Mouse (Mus musculus) stomach, embryonic 14.5 days (tissue): ENCODE data around the gene Zfp36. TPM values are rescaled to one million over a fixed set of nuclear protein-coding genes. Genes with fewer than 3 reads are reported as not detected.

ENCODE experiments used
- ATAC-seq: fragments of 200-750 bp; cut with Nextera tagmentation; 2 replicates; pipeline ENCODE4 v1.8.0; 2017; ENCODE audit warnings: low read depth, moderate TSS enrichment; ENCODE audit not compliant: insufficient number of reproducible peaks, insufficient read depth, low FRiP score
- H3K27ac ChIP-seq: fragments of 300-500 bp; sonication (generic); 2 replicates; pipeline ENCODE4 v1.5.1; 2014; ENCODE audit warnings: mild to moderate bottlenecking, low read length, moderate library complexity, mixed read lengths
- H3K27me3 ChIP-seq: fragments of 300-500 bp; sonication (generic); 2 replicates; pipeline ENCODE4 v1.6.1; 2014; ENCODE audit warnings: low read length, control low read depth, mixed read lengths; ENCODE audit not compliant: control insufficient read depth, insufficient read depth
- H3K36me3 ChIP-seq: fragments of 300-500 bp; sonication (generic); 2 replicates; pipeline ENCODE4 v1.6.1; 2014; ENCODE audit warnings: mild to moderate bottlenecking, control low read depth, low read length, moderate library complexity, mixed read lengths; ENCODE audit not compliant: control insufficient read depth, insufficient read depth
- H3K4me1 ChIP-seq: fragments of 300-500 bp; sonication (generic); 2 replicates; pipeline ENCODE4 v1.6.1; 2014; ENCODE audit warnings: low read length, control low read depth, mixed read lengths; ENCODE audit not compliant: control insufficient read depth, insufficient read depth
- H3K4me2 ChIP-seq: fragments of 300-500 bp; sonication (generic); replicated peaks from 2 replicates; pipeline ENCODE4 v1.6.1; 2014; ENCODE audit warnings: low read depth, low read length, control low read depth
- H3K4me3 ChIP-seq: fragments of 300-500 bp; sonication (generic); 2 replicates; pipeline ENCODE4 v1.5.1; 2014; ENCODE audit warnings: low read depth, low read length, control low read depth
- H3K9ac ChIP-seq: fragments of 300-500 bp; sonication (generic); replicated peaks from 2 replicates; pipeline ENCODE4 v1.6.1; 2014; ENCODE audit warnings: low read depth, mild to moderate bottlenecking, control low read depth, low read length, moderate library complexity, mixed read lengths
- H3K9me3 ChIP-seq: fragments of 300-500 bp; sonication (generic); 2 replicates; pipeline ENCODE4 v1.6.1; 2016; ENCODE audit warnings: low read depth, low read length, control low read depth; ENCODE audit not compliant: control insufficient read depth
- WGBS: fragments of 180-500 bp; shearing (Covaris S2); extraction: QIAGEN DNeasy Blood & Tissue Kit; methylation state at CpG from one replicate; pipeline ENCODE4 v1.1.7; 2014; 5-methylcytosine and 5-hydroxymethylcytosine counted together
- polyA plus RNA-seq: library from polyadenylated mRNA; unstranded; fragments of >200 nt; fragmentation: Nextera tagmentation; extraction: Ambion mirVana; gene quantifications from 2 replicates; pipeline ENCODE4 v1.2.1, GENCODE M21; 2014

Gene Zfp36
- 15.5 and 17.6 TPM in 2 replicates for polyA plus RNA-seq

- peaks cover 41% of the 10 kb centered on the region for H3K4me1 ChIP-seq
- WGBS: 41% methylated on average over 17 of the region's 17 CpGs
Observed at GRCm38 (mm10) chr7:28380237-28381016, at the start of gene Zfp36. Gene Zfp36 (minus strand): TSS chr7:28380253.

GRCm38 (mm10) chr7:28427738-28428137, 47.7 kb upstream of the Zfp36 start:
- ATAC-seq: no peak
- Histone ChIP-seq H3K4me3 (no peak overlapping the region), H3K4me2 (no peak overlapping the region), H3K36me3 (peaks cover 20% of the 10 kb centered on the region), H3K4me1 (no peaks in the 10 kb centered on the region), H3K27me3 (no peaks in the 10 kb centered on the region), H3K9ac (no peak overlapping the region), H3K9me3 (no peaks in the 10 kb centered on the region), H3K27ac (no peak overlapping the region)

More at GRCm38 (mm10) chr7:28380237-28381016, at the start of gene Zfp36:
- H3K4me3 ChIP-seq: peak within 1 kb of the TSS; percentile 84
- peak within 1 kb of the TSS; percentile 88 for H3K9ac ChIP-seq
- peaks cover 7% of the 10 kb centered on the region; the same call in 1 of the 2 replicates for H3K36me3 ChIP-seq
- H3K4me2 ChIP-seq: peak within 1 kb of the TSS; percentile 91
- H3K9me3 ChIP-seq: no peaks in the 10 kb centered on the region
- peak within 1 kb of the TSS; percentile 96 for H3K27ac ChIP-seq
- no peak for ATAC-seq
- H3K27me3 ChIP-seq: no peaks in the 10 kb centered on the region

GRCm38 (mm10) chr7:28423018-28423417, 43.0 kb upstream of the Zfp36 start:
- Histone ChIP-seq H3K9ac (no peak overlapping the region), H3K4me1 (0 out of 2 replicates have a peak, but pooled peaks cover 2% of the 10 kb centered on the region), H3K27me3 (no peaks in the 10 kb centered on the region), H3K4me2 (no peak overlapping the region), H3K36me3 (peaks cover 41% of the 10 kb centered on the region), H3K4me3 (no peak overlapping the region), H3K27ac (no peak overlapping the region), H3K9me3 (no peaks in the 10 kb centered on the region)
- ATAC-seq: no peak
- 100% methylated on average over 1 of the region's 1 CpGs for WGBS

- H3K4me2 ChIP-seq: no peak overlapping the region
- no peaks in the 10 kb centered on the region for H3K27me3 ChIP-seq
- H3K9me3 ChIP-seq: no peaks in the 10 kb centered on the region
- peaks cover 46% of the 10 kb centered on the region for H3K36me3 ChIP-seq
- no peak overlapping the region for H3K4me3 ChIP-seq
- H3K9ac ChIP-seq: no peak overlapping the region
- 89% methylated on average over 2 of the region's 2 CpGs for WGBS
- no peak for ATAC-seq
- 0 out of 2 replicates have a peak, but pooled peaks cover 3% of the 10 kb centered on the region for H3K4me1 ChIP-seq
- no peak overlapping the region for H3K27ac ChIP-seq
Observed at GRCm38 (mm10) chr7:28419416-28419815, 39.4 kb upstream of the Zfp36 start.

DNA sequence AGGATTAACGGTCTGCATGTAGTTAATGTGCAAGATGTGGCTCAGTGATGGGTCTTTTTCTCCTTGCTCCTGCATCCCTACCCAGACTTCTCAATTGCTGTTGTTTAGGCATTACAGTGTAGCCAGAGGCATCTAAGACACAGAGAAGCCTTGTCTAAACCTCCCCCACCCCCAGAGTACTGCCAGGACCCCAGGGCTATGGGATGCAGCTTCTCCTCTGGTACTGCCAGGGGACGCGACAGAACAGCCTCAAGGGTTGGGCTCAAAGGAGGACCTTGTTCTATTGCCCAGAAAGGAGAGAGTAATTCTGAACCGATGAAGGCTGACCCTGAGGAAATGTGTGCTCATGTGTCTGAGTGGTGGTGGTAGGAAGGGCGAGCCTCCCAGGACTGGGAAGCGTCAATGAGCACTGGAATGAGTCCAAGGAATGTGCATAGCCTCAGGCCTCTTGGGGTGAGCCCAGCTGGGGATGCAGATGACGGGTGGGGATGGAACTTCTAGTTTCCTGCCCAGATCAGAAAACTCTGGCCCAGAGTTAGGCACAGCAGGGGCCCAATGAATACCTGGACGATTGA, 38.1 kb upstream of the Zfp36 start:
- Histone ChIP-seq H3K27ac (no peak overlapping the region), H3K4me2 (no peak overlapping the region), H3K4me1 (0 out of 2 replicates have a peak, but pooled peaks cover 3% of the 10 kb centered on the region), H3K9me3 (no peaks in the 10 kb centered on the region), H3K4me3 (no peak overlapping the region), H3K9ac (no peak overlapping the region), H3K36me3 (peaks cover 52% of the 10 kb centered on the region), H3K27me3 (no peaks in the 10 kb centered on the region)
- peak; percentile 42; the same call in 1 of the 2 replicates for ATAC-seq
- WGBS: 71% methylated on average over 8 of the region's 8 CpGs

DNA sequence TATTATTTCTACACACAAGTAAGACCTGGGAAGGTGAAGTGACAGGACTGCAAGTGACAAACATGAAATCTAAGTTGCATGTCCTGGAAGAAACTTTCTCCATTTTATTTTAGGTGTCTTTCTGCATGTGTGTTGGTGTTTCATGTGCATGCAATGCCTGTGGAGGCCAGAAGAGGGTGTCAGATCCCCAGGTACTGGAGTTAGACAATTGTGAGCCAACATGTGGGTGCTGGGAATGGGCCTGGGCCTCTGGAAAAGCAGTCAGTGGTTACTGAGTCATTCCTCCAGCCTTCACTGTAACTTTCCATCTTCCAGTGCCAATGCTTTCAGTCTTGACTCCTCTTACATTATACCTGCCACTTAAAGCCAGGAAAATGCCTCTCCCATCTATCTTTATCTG, 37.3 kb upstream of the Zfp36 start:
- Histone ChIP-seq H3K4me3 (no peak overlapping the region), H3K4me1 (0 out of 2 replicates have a peak, but pooled peaks cover 3% of the 10 kb centered on the region), H3K27ac (no peak overlapping the region), H3K9me3 (no peaks in the 10 kb centered on the region), H3K4me2 (no peak overlapping the region), H3K9ac (no peak overlapping the region), H3K27me3 (no peaks in the 10 kb centered on the region), H3K36me3 (peaks cover 52% of the 10 kb centered on the region)
- ATAC-seq: no peak

DNA sequence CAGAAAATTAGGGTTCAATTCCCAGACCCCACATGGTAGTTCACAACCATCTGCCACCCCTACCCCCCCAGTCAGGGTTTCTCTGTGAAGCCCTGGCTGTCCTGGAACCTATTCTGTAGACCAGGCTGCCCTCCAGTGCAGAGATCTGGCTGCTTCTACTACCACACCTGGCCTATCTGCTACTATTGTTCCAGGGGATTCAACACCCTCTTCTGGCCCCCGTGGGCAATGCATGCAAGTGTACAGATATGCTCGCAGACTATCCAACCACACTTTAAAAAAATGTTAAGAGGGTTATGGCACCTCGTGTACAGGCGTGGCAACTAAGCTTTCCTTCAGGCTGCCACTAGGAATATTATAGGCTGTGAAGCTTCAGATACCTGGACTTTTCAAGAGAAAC, 32.8 kb upstream of the Zfp36 start:
- H3K9ac ChIP-seq: no peak overlapping the region
- H3K27me3 ChIP-seq: no peaks in the 10 kb centered on the region
- H3K4me3 ChIP-seq: no peak overlapping the region
- H3K27ac ChIP-seq: no peak overlapping the region
- H3K9me3 ChIP-seq: no peaks in the 10 kb centered on the region
- H3K4me2 ChIP-seq: no peak overlapping the region
- peaks cover 49% of the 10 kb centered on the region for H3K36me3 ChIP-seq
- ATAC-seq: no peak
- 85% methylated on average over 4 of the region's 4 CpGs for WGBS
- no peaks in the 10 kb centered on the region for H3K4me1 ChIP-seq

DNA sequence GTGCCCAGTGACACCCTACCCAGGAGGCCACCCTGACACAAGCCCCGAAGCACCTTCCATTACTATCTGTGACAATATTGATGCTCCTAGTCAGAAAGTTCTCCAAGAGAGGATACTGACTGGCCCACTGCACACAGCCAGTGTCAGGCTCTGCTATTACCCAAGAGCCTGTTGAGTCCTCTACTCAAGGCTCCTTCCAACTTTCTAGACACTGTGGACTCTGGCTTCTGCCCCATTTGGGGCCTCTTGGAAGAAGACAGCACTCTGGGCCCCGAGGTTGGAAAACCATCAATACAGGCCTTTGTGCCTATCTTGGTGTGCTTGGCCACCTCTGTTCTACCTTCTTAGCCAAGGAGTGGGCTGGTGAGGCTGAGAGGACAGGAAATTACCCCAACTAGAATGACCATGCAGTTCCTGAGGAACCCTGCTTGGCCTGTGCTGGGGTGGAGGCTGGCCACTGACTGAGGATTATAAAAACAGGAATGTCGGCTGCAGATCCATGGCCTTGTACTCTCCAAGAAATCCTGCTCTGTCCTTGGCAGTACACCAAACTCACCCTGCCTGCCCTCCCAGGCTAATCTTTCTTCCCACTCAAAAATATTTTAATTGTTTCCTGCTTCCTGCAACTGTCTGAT, 30.9 kb upstream of the Zfp36 start:
- H3K9ac ChIP-seq: no peak overlapping the region
- no peak overlapping the region for H3K4me3 ChIP-seq
- no peaks in the 10 kb centered on the region for H3K4me1 ChIP-seq
- H3K9me3 ChIP-seq: no peaks in the 10 kb centered on the region
- no peak overlapping the region for H3K27ac ChIP-seq
- WGBS: 78% methylated on average over 3 of the region's 3 CpGs
- ATAC-seq: no peak
- peaks cover 63% of the 10 kb centered on the region for H3K36me3 ChIP-seq
- H3K4me2 ChIP-seq: no peak overlapping the region
- H3K27me3 ChIP-seq: no peaks in the 10 kb centered on the region
